Mouse (Mus musculus) erythroblast, embryonic 14.5 days (primary cell): ENCODE results near the gene Gm45753.

Experiments used
- GATA1 ChIP-seq: IDR thresholded peaks from 2 replicates; pipeline ENCODE4 v1.6.1; 2012; ENCODE audit warnings: low read length, inconsistent platforms, mixed read lengths
- TAL1 ChIP-seq: IDR thresholded peaks from 3 replicates; pipeline ENCODE4 v1.6.1; 2012; ENCODE audit warnings: low read length, inconsistent platforms, mixed read lengths

- TF ChIP-seq GATA1 (no peak), TAL1 (no peak)
Observed at GRCm38 (mm10) chr8:45329206-45329980, 21.1 kb upstream of the Gm45753 start.
